Mouse (Mus musculus) lung, postnatal 0 days (tissue): ENCODE measurements at regions not wholly inside any gene's neighbourhood (a gene's known extent, or its start where the extent isn't known, plus 50 kb on each side); places are given as distances from the start of the nearest gene placed in this dataset.
"Not testable (repeated sequence)": the region's sequence is repeated elsewhere in the genome, so short reads cannot be mapped to it uniquely, and the experiment has no call there.

Experiments
- ATAC-seq: fragments of 200-750 bp; cut with Nextera tagmentation; 2 replicates; pipeline ENCODE4 v1.8.0; 2017; ENCODE audit warnings: moderate library complexity
- DNase-seq: peaks from one replicate; pipeline ENCODE4 v3.0.0-alpha.2; 2016; ENCODE audit warnings: low spot score
- H3K27ac ChIP-seq: fragments of 300-500 bp; sonication (generic); 2 replicates; pipeline ENCODE4 v1.5.1; 2014; ENCODE audit warnings: antibody characterized with exemption, mild to moderate bottlenecking, low read length, mixed read lengths
- H3K27me3 ChIP-seq: fragments of 300-500 bp; sonication (generic); replicated peaks from 2 replicates; pipeline ENCODE4 v1.6.1; 2014; ENCODE audit warnings: low read length, mixed read lengths; ENCODE audit not compliant: insufficient read depth
- H3K36me3 ChIP-seq: fragments of 300-500 bp; sonication (generic); 2 replicates; pipeline ENCODE4 v1.6.1; 2014; ENCODE audit warnings: low read length, mixed read lengths; ENCODE audit not compliant: insufficient read depth
- H3K4me1 ChIP-seq: fragments of 300-500 bp; sonication (generic); 2 replicates; pipeline ENCODE4 v1.6.1; 2014; ENCODE audit warnings: antibody characterized with exemption, low read depth, low read length, mixed read lengths; ENCODE audit not compliant: insufficient read depth
- H3K4me2 ChIP-seq: fragments of 300-500 bp; sonication (generic); replicated peaks from 2 replicates; pipeline ENCODE4 v1.6.1; 2014; ENCODE audit warnings: low read depth, mild to moderate bottlenecking, low read length, moderate library complexity, mixed read lengths
- H3K4me3 ChIP-seq: fragments of 300-500 bp; sonication (generic); 2 replicates; pipeline ENCODE4 v1.5.1; 2014; ENCODE audit warnings: low read depth, low read length
- H3K9ac ChIP-seq: fragments of 300-500 bp; sonication (generic); replicated peaks from 2 replicates; pipeline ENCODE4 v1.6.1; 2014; ENCODE audit warnings: low read depth, mild to moderate bottlenecking
- H3K9me3 ChIP-seq: fragments of 300-500 bp; sonication (generic); 2 replicates; pipeline ENCODE4 v1.6.1; 2016; ENCODE audit warnings: low read length, mixed read lengths
- CTCF ChIP-seq: IDR thresholded peaks from 2 replicates; pipeline ENCODE4 v1.5.1; 2016; ENCODE audit warnings: antibody characterized with exemption, mild to moderate bottlenecking
- EP300 ChIP-seq: IDR thresholded peaks from 2 replicates; pipeline ENCODE4 v1.6.1; 2016; ENCODE audit warnings: antibody characterized with exemption, mild to moderate bottlenecking, control low read depth
- whole genome bisulfite sequencing: fragments of 180-500 bp; shearing (Covaris S2); extraction: QIAGEN DNeasy Blood & Tissue Kit; methylation state at CpG from one replicate; pipeline ENCODE4 v1.1.7; 2014; 5-methylcytosine and 5-hydroxymethylcytosine counted together

- DNase-seq (peak; percentile 9), ATAC-seq (no peak)
- no peak overlapping the region for H3K4me3 ChIP-seq
- no peaks in the 10 kb centered on the region for H3K9me3 ChIP-seq
- no peak for TF ChIP-seq CTCF
- no peak for TF ChIP-seq EP300
- no peak overlapping the region for H3K4me2 ChIP-seq
- no peaks in the 10 kb centered on the region for H3K27me3 ChIP-seq
- 46% methylated on average over 9 of the region's 9 CpGs for WGBS
- no peaks in the 10 kb centered on the region for H3K36me3 ChIP-seq
- no peak overlapping the region for H3K9ac ChIP-seq
- no peak overlapping the region for H3K27ac ChIP-seq
- H3K4me1 ChIP-seq: no peaks in the 10 kb centered on the region
Measured at GRCm38 (mm10) chr17:82901098-82901891, 313.8 kb upstream of the Pkdcc start.

GRCm38 (mm10) chr17:82904961-82905360 is 310.1 kb upstream of the Pkdcc start:
- no peaks in the 10 kb centered on the region for H3K4me1 ChIP-seq
- 84% methylated on average over 2 of the region's 2 CpGs for WGBS
- DNase-seq (no peak), ATAC-seq (no peak)
- H3K4me3 ChIP-seq: no peak overlapping the region
- H3K4me2 ChIP-seq: no peak overlapping the region
- H3K9me3 ChIP-seq: no peaks in the 10 kb centered on the region
- H3K9ac ChIP-seq: no peak overlapping the region
- no peaks in the 10 kb centered on the region for H3K36me3 ChIP-seq
- TF ChIP-seq EP300 (no peak), CTCF (no peak)
- H3K27ac ChIP-seq: no peak overlapping the region
- no peaks in the 10 kb centered on the region for H3K27me3 ChIP-seq

GRCm38 (mm10) chr17:82905483-82905882 is 309.6 kb upstream of the Pkdcc start:
- ATAC-seq (no peak), DNase-seq (no peak)
- Histone ChIP-seq H3K4me1 (no peaks in the 10 kb centered on the region), H3K4me2 (no peak overlapping the region), H3K9me3 (no peaks in the 10 kb centered on the region), H3K27ac (no peak overlapping the region), H3K4me3 (no peak overlapping the region), H3K27me3 (no peaks in the 10 kb centered on the region), H3K9ac (no peak overlapping the region), H3K36me3 (no peaks in the 10 kb centered on the region)
- TF ChIP-seq EP300 (no peak), CTCF (no peak)
- 64% methylated on average over 3 of the region's 3 CpGs for WGBS

GRCm38 (mm10) chr17:82909189-82909588 is 305.9 kb upstream of the Pkdcc start:
- no peak overlapping the region for H3K4me3 ChIP-seq
- no peak overlapping the region for H3K9ac ChIP-seq
- no peaks in the 10 kb centered on the region for H3K4me1 ChIP-seq
- 72% methylated on average over 2 of the region's 2 CpGs for WGBS
- H3K9me3 ChIP-seq: no peaks in the 10 kb centered on the region
- TF ChIP-seq CTCF (no peak), EP300 (no peak)
- no peak overlapping the region for H3K27ac ChIP-seq
- no peaks in the 10 kb centered on the region for H3K36me3 ChIP-seq
- H3K4me2 ChIP-seq: no peak overlapping the region
- DNase-seq: no peak
- ATAC-seq: no peak
- H3K27me3 ChIP-seq: no peaks in the 10 kb centered on the region

- 58% methylated on average over 4 of the region's 4 CpGs for WGBS
- not testable (repeated sequence) for H3K27me3 ChIP-seq, H3K36me3 ChIP-seq, H3K9ac ChIP-seq, ATAC-seq, H3K4me3 ChIP-seq, H3K4me2 ChIP-seq, H3K4me1 ChIP-seq, H3K27ac ChIP-seq, H3K9me3 ChIP-seq, DNase-seq
Measured at GRCm38 (mm10) chr17:82922986-82923385, 292.1 kb upstream of the Pkdcc start.

GRCm38 (mm10) chr17:82925751-82926150 is 289.3 kb upstream of the Pkdcc start:
- Histone ChIP-seq H3K27me3 (no peaks in the 10 kb centered on the region), H3K9me3 (no peaks in the 10 kb centered on the region), H3K4me2 (no peak overlapping the region), H3K9ac (no peak overlapping the region), H3K27ac (no peak overlapping the region), H3K36me3 (no peaks in the 10 kb centered on the region), H3K4me3 (no peak overlapping the region), H3K4me1 (no peaks in the 10 kb centered on the region)
- 72% methylated on average over 2 of the region's 2 CpGs for WGBS
- TF ChIP-seq CTCF (no peak), EP300 (no peak)
- DNase-seq (no peak), ATAC-seq (no peak)

GRCm38 (mm10) chr17:82927681-82928080 is 287.4 kb upstream of the Pkdcc start:
- Histone ChIP-seq H3K9ac (no peak overlapping the region), H3K27me3 (no peaks in the 10 kb centered on the region), H3K9me3 (no peaks in the 10 kb centered on the region), H3K36me3 (no peaks in the 10 kb centered on the region), H3K4me1 (no peaks in the 10 kb centered on the region), H3K27ac (no peak overlapping the region), H3K4me2 (no peak overlapping the region), H3K4me3 (no peak overlapping the region)
- no peak for DNase-seq
- no peak for TF ChIP-seq EP300
- 77% methylated on average over 3 of the region's 3 CpGs for WGBS
- no peak for ATAC-seq
